Comparison of ENCODE assay signal across 11 mouse cellular contexts in the genomic region with DNA sequence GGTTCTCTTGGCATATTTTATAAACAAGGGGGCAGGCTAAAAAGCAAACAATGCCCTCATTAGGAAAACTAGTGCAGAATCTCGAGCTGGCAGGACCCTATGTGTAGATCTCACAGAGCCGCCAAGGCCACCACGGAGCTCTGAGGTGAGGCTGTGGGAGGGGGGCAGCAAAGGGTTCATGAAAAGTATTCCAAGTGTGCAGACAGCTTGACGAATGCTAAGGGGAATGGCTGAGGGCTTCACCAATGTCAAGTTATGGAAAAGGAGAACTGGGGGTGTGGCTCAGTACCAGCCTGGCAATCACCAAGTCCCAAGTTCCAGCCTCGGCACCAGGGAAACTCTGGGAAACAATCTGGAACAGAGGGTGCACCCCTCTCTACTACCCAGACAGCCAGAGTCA. TPM values are rescaled to one million over a fixed set of nuclear protein-coding genes. Genes with fewer than 3 reads are reported as not detected.
DNase-seq lines count a peak whose midpoint lies in the region; ATAC-seq lines count a peak whose summit lies in the region.
"Had no signal": no experiment of that assay in that cellular context is flagged by ENCODE, and none has a peak within 500 bp of the region (broad histone marks: within the 10 kb centered on the region; RNA-seq: fewer than 3 reads in every experiment).

No protein-coding gene starts in this region.

- H3K9ac ChIP-seq in hindbrain, embryonic 16.5 days (ENCODE audit: low read depth, low read length), result no peak overlapping the region
- H3K9ac ChIP-seq: limb, embryonic 13.5 days; midbrain, embryonic 12.5 days had no signal

- H3K4me2 ChIP-seq in hindbrain, embryonic 16.5 days (ENCODE audit: low read length), result no peak overlapping the region
- H3K4me2 ChIP-seq: limb, embryonic 13.5 days; midbrain, embryonic 12.5 days had no signal

- H3K27me3 ChIP-seq in hindbrain, embryonic 16.5 days (replicated peaks; ENCODE audit: control insufficient read depth, insufficient read depth, low read length), result no peaks in the 10 kb centered on the region
- H3K27me3 ChIP-seq: limb, embryonic 13.5 days had no signal

- no peak overlapping the region; the same call in 1 of the 2 replicates for H3K27ac ChIP-seq in hindbrain, embryonic 16.5 days (ENCODE audit: low read depth, low read length)
- H3K27ac ChIP-seq: limb, embryonic 13.5 days; midbrain, embryonic 12.5 days had no signal

- intact Hi-C loops in left cerebral cortex, postnatal 4 days (cut with DNase I), result no loop called here

- H3K36me3 ChIP-seq in hindbrain, embryonic 16.5 days (ENCODE audit: control insufficient read depth, insufficient read depth, low read length), result 0 out of 2 replicates have a peak, but pooled peaks cover 2% of the 10 kb centered on the region
- H3K36me3 ChIP-seq: midbrain, embryonic 12.5 days had no signal

- WGBS in hindbrain, embryonic 16.5 days, result 29% methylated on average over 5 of the region's 5 CpGs

- H3K4me3 ChIP-seq in hindbrain, embryonic 16.5 days (ENCODE audit: low read length), result no peak overlapping the region
- H3K4me3 ChIP-seq: limb, embryonic 13.5 days; midbrain, embryonic 12.5 days had no signal

- DNase-seq in frontal cortex, postnatal 10 days (ENCODE audit: low spot score in 2 of 2), result peak; percentile 28 to 38
- DNase-seq in left cerebral cortex, postnatal 4 days, result peak; percentile 42
- DNase-seq in left cerebral cortex, adult 9 months (ENCODE audit: low spot score in 2 of 2), result no peak
- peak; percentile 57 for DNase-seq in Muller cell, postnatal 12 days (ENCODE audit: inconsistent ontology term)
- DNase-seq in c-Kit-positive CD71-positive TER-119-positive erythroid progenitor cells, embryonic 14.5 days (ENCODE audit: low spot score), result no peak
- no peak for DNase-seq in retina, embryonic 14.5 days (ENCODE audit: low spot score)
- DNase-seq: adrenal gland, postnatal 14 days had no signal

- ATAC-seq in frontal cortex, adult (ENCODE audit: low TSS enrichment), result no peak
- ATAC-seq in hindbrain, embryonic 16.5 days, result peak; percentile 78

- H3K4me1 ChIP-seq in hindbrain, embryonic 16.5 days (ENCODE audit: control insufficient read depth, insufficient read depth, low read depth, low read length), result peaks cover 38% of the 10 kb centered on the region

- H3K9me3 ChIP-seq in hindbrain, embryonic 16.5 days (ENCODE audit: control insufficient read depth, low read length), result no peaks in the 10 kb centered on the region
- H3K9me3 ChIP-seq: limb, embryonic 13.5 days; midbrain, embryonic 12.5 days had no signal

RNA-seq across cellular contexts. Expression of a gene that starts 24.2 kb away (rescaled TPM):
- total RNA-seq in left cerebral cortex, postnatal 4 days (2021), result 10 to 100 TPM; 37.5 to 40.9 TPM
- 15.3 and 17.3 TPM in 2 replicates for polyA plus RNA-seq in hindbrain, embryonic 16.5 days (2015; fragmentation: Nextera tagmentation; extraction: Ambion mirVana)

RNA-seq across cellular contexts. Expression of a gene that starts 52.1 kb away (rescaled TPM):
- 10 to 100 TPM; 10.8 to 11.3 TPM for total RNA-seq in left cerebral cortex, postnatal 4 days (2021)
- polyA plus RNA-seq in hindbrain, embryonic 16.5 days (2015; fragmentation: Nextera tagmentation; extraction: Ambion mirVana), result 15.7 and 16.0 TPM in 2 replicates

Comparison
In these comparisons a context has a peak if more than half of its experiments do, and no peak if none do; other contexts are left out.
1. DNase-seq: peak in frontal cortex, postnatal 10 days (2 of 2), left cerebral cortex, postnatal 4 days (single experiment) and Muller cell, postnatal 12 days (single experiment); none in left cerebral cortex, adult 9 months (0 of 2), c-Kit-positive CD71-positive TER-119-positive erythroid progenitor cells, embryonic 14.5 days (single experiment) and retina, embryonic 14.5 days (single experiment).